Mouse (Mus musculus): Measurements from ENCODE around the gene Npm3.

Npm3 gene

GRCm38 (mm10) chr19:45771501-45771900 lies 22.1 kb upstream of the Npm3 start:
- in situ Hi-C loops (cut with MboI, MseI): loop anchor here in 1 of 2 experiments (5.0 to 10.0 kb wide), 2 partner anchors 1321 to 1507 kb away; partner anchors contain the start of genes Pdcd11 and Usmg5

- in situ Hi-C loops (cut with MboI, MseI): no loop called here
Observed at GRCm38 (mm10) chr19:45760810-45761209, 11.4 kb upstream of the Npm3 start.

- in situ Hi-C loops (cut with MboI, MseI): no loop called here
Observed at GRCm38 (mm10) chr19:45758671-45759070, 9.3 kb upstream of the Npm3 start.

- in situ Hi-C loops (cut with MboI, MseI): no loop called here
Observed at GRCm38 (mm10) chr19:45753551-45753950, 4.2 kb upstream of the Npm3 start.

- in situ Hi-C loops (cut with MboI, MseI): no loop called here
Observed at GRCm38 (mm10) chr19:45751881-45752280, 2.5 kb upstream of the Npm3 start.

- in situ Hi-C loops (cut with MboI, MseI): loop anchor here (5.0 to 25.0 kb wide), 3 partner anchors 176 to 521 kb away; partner anchors contain the start of genes Gm17018 (in 1 of the 2) and Poll (in 1 of the 2)
Observed at GRCm38 (mm10) chr19:45748691-45749242, 624 bp downstream of the Npm3 start.

GRCm38 (mm10) chr19:45748206-45748605 lies 1.2 kb downstream of the Npm3 start:
- in situ Hi-C loops (cut with MboI, MseI): loop anchor here (5.0 to 25.0 kb wide), 3 partner anchors 176 to 521 kb away; partner anchors contain the start of genes Gm17018 (in 1 of the 2) and Poll (in 1 of the 2)

- in situ Hi-C loops (cut with MboI, MseI): loop anchor here (5.0 to 25.0 kb wide), 3 partner anchors 175 to 520 kb away; partner anchors contain the start of genes Gm17018 (in 1 of the 2) and Poll (in 1 of the 2)
Observed at GRCm38 (mm10) chr19:45747028-45747867, 2.1 kb downstream of the Npm3 start.

- in situ Hi-C loops (cut with MboI, MseI): loop anchor here (5.0 to 25.0 kb wide), 3 partner anchors 174 to 519 kb away; partner anchors contain the start of genes Gm17018 (in 1 of the 2) and Poll (in 1 of the 2)
Observed at GRCm38 (mm10) chr19:45746153-45747020, 3.0 kb downstream of the Npm3 start.

GRCm38 (mm10) chr19:45745344-45746152 lies 3.8 kb downstream of the Npm3 start:
- in situ Hi-C loops (cut with MboI, MseI): loop anchor here (5.0 to 25.0 kb wide), 3 partner anchors 173 to 518 kb away; partner anchors contain the start of genes Gm17018 (in 1 of the 2) and Poll (in 1 of the 2)

- in situ Hi-C loops (cut with MboI, MseI): loop anchor here (5.0 to 25.0 kb wide), 2 partner anchors 181 to 511 kb away; partner anchors contain the start of genes Gm17018 (in 1 of the 2) and Poll (in 1 of the 2)
Observed at GRCm38 (mm10) chr19:45743619-45744018, 5.8 kb downstream of the Npm3 start.

- in situ Hi-C loops (cut with MboI, MseI): loop anchor here (5.0 to 25.0 kb wide), 2 partner anchors 181 to 511 kb away; partner anchors contain the start of genes Gm17018 (in 1 of the 2) and Poll (in 1 of the 2)
Observed at GRCm38 (mm10) chr19:45742984-45743575, 6.3 kb downstream of the Npm3 start.

GRCm38 (mm10) chr19:45742218-45742983 lies 7.0 kb downstream of the Npm3 start, which contains the start of gene Fgf8:
TSS of gene Fgf8 (minus strand) at chr19:45742915.
- in situ Hi-C loops (cut with MboI, MseI): loop anchor here (5.0 to 25.0 kb wide), 2 partner anchors 180 to 510 kb away; partner anchors contain the start of genes Gm17018 (in 1 of the 2) and Poll (in 1 of the 2)

GRCm38 (mm10) chr19:45741431-45742217 lies 7.8 kb downstream of the Npm3 start:
- in situ Hi-C loops (cut with MboI, MseI): loop anchor here (5.0 to 25.0 kb wide), 2 partner anchors 179 to 509 kb away; partner anchors contain the start of genes Gm17018 (in 1 of the 2) and Poll (in 1 of the 2)

- in situ Hi-C loops (cut with MboI, MseI): loop anchor here (5.0 to 25.0 kb wide), 2 partner anchors 179 to 509 kb away; partner anchors contain the start of genes Gm17018 (in 1 of the 2) and Poll (in 1 of the 2)
Observed at GRCm38 (mm10) chr19:45740817-45741216, 8.6 kb downstream of the Npm3 start.

GRCm38 (mm10) chr19:45740233-45740632 lies 9.2 kb downstream of the Npm3 start:
- in situ Hi-C loops (cut with MboI, MseI): loop anchor here (5.0 to 25.0 kb wide), 2 partner anchors 178 to 508 kb away; partner anchors contain the start of genes Gm17018 (in 1 of the 2) and Poll (in 1 of the 2)

- in situ Hi-C loops (cut with MboI, MseI): loop anchor here in 1 of 2 experiments (25.0 kb wide), 1 partner anchor 176 kb away; the partner anchor contains the start of genes Gm17018 and Poll
Observed at GRCm38 (mm10) chr19:45738521-45738920, 10.9 kb downstream of the Npm3 start.

All from T-helper 17 cell (primary cell).